Mouse (Mus musculus) Muller cell, postnatal 12 days (primary cell): ENCODE data around the gene Plxna2.

Source experiments
- DNase-seq: peaks from one replicate; pipeline ENCODE4 v3.0.0-alpha.2; 2015; ENCODE audit errors: inconsistent ontology term

Gene Plxna2

GRCm38 (mm10) chr1:194622677-194623076, 4.7 kb downstream of the Plxna2 start:
- no peak for DNase-seq

- DNase-seq: no peak
These were observed 5.6 kb downstream of the Plxna2 start for GRCm38 (mm10) chr1:194623641-194624040.

GRCm38 (mm10) chr1:194624411-194624810, 6.4 kb downstream of the Plxna2 start:
- no peak for DNase-seq

GRCm38 (mm10) chr1:194624973-194625372, 7.0 kb downstream of the Plxna2 start:
- no peak for DNase-seq

- DNase-seq: no peak
These were observed 8.1 kb downstream of the Plxna2 start for GRCm38 (mm10) chr1:194626109-194626508.

GRCm38 (mm10) chr1:194627286-194627685, 9.3 kb downstream of the Plxna2 start:
- no peak for DNase-seq

- DNase-seq: no peak
These were observed 11.2 kb downstream of the Plxna2 start for GRCm38 (mm10) chr1:194629135-194629689.

- no peak for DNase-seq
These were observed 12.6 kb downstream of the Plxna2 start for GRCm38 (mm10) chr1:194630498-194631056.

GRCm38 (mm10) chr1:194631574-194631973, 13.6 kb downstream of the Plxna2 start:
- no peak for DNase-seq

- no peak for DNase-seq
These were observed 14.0 kb downstream of the Plxna2 start for GRCm38 (mm10) chr1:194632029-194632428.

GRCm38 (mm10) chr1:194635411-194635810, 17.4 kb downstream of the Plxna2 start:
- DNase-seq: no peak

- DNase-seq: no peak
These were observed 17.9 kb downstream of the Plxna2 start for GRCm38 (mm10) chr1:194635942-194636341.

GRCm38 (mm10) chr1:194637391-194638304, 19.6 kb downstream of the Plxna2 start:
- DNase-seq: no peak

GRCm38 (mm10) chr1:194641601-194642301, 23.7 kb downstream of the Plxna2 start:
- DNase-seq: no peak

GRCm38 (mm10) chr1:194642302-194642787, 24.3 kb downstream of the Plxna2 start:
- DNase-seq: no peak

GRCm38 (mm10) chr1:194643930-194644329, 25.9 kb downstream of the Plxna2 start:
- no peak for DNase-seq

- DNase-seq: no peak
These were observed 27.9 kb downstream of the Plxna2 start for GRCm38 (mm10) chr1:194645898-194646297.

- DNase-seq: no peak
These were observed 32.1 kb downstream of the Plxna2 start for GRCm38 (mm10) chr1:194650076-194650475.

GRCm38 (mm10) chr1:194650566-194650965, 32.5 kb downstream of the Plxna2 start:
- DNase-seq: no peak

- peak; percentile 67 for DNase-seq
These were observed 34.0 kb downstream of the Plxna2 start for GRCm38 (mm10) chr1:194651987-194652386.

- peak; percentile 90 for DNase-seq
These were observed 40.6 kb downstream of the Plxna2 start for GRCm38 (mm10) chr1:194658459-194659160.
